Mouse (Mus musculus) lung, adult 2 months (tissue): ENCODE measurements at regions not wholly inside any gene's neighbourhood (a gene's known extent, or its start where the extent isn't known, plus 50 kb on each side); places are given as distances from the start of the nearest gene placed in this dataset.

ENCODE experiments used
- DNase-seq: peaks from one replicate; pipeline ENCODE4 v3.0.0; 2022
- H3K4me1 ChIP-seq: fragments of 200-500 bp; 2 replicates; pipeline ENCODE4 v1.6.1; 2011; ENCODE audit warnings: low read length; ENCODE audit not compliant: control insufficient read depth, insufficient read depth
- H3K4me3 ChIP-seq: fragments of 200-500 bp; replicated peaks from 2 replicates; pipeline ENCODE3; 2011; ENCODE audit warnings: low read depth, mild to moderate bottlenecking, control low read depth, low read length; ENCODE audit errors: extremely low read depth
- CTCF ChIP-seq: fragments of 200-500 bp; IDR thresholded peaks from 2 replicates; pipeline ENCODE4 v1.5.1; 2011; ENCODE audit warnings: mild to moderate bottlenecking, low read length, control low read depth; ENCODE audit not compliant: insufficient read depth
- POLR2A ChIP-seq: fragments of 200-500 bp; IDR thresholded peaks from 2 replicates; pipeline ENCODE4 v1.6.1; 2011; ENCODE audit warnings: low read depth, mild to moderate bottlenecking, control low read depth, low read length, borderline replicate concordance; ENCODE audit errors: extremely low read depth
- WGBS: fragments of 180-500 bp; shearing (Covaris S2); methylation state at CpG from one replicate; pipeline ENCODE4 v1.1.7; 2018; 5-methylcytosine and 5-hydroxymethylcytosine counted together

GRCm38 (mm10) chr6:36248219-36248618, 139.7 kb upstream of the Chrm2 start:
- 95% methylated on average over 1 of the region's 1 CpGs for WGBS
- DNase-seq: no peak
- TF ChIP-seq POLR2A (no peak), CTCF (no peak)
- H3K4me1 ChIP-seq: no peaks in the 10 kb centered on the region; the same call in 1 of the 2 replicates
- H3K4me3 ChIP-seq: no peak overlapping the region

- WGBS: 20% methylated on average over 4 of the region's 4 CpGs
- no peak for DNase-seq
- Histone ChIP-seq H3K4me1 (no peaks in the 10 kb centered on the region; the same call in 1 of the 2 replicates), H3K4me3 (no peak overlapping the region)
- TF ChIP-seq POLR2A: no peak
- peak; percentile 39; the same call in 1 of the 2 replicates for TF ChIP-seq CTCF
Observed at GRCm38 (mm10) chr6:36249047-36249446, 138.8 kb upstream of the Chrm2 start.

GRCm38 (mm10) chr6:36266717-36267402, 121.0 kb upstream of the Chrm2 start:
- Histone ChIP-seq H3K4me3 (no peak overlapping the region), H3K4me1 (no peaks in the 10 kb centered on the region)
- no peak for DNase-seq
- 65% methylated on average over 10 of the region's 10 CpGs for WGBS
- no peak for TF ChIP-seq CTCF
- TF ChIP-seq POLR2A: no peak

- WGBS: 72% methylated on average over 10 of the region's 10 CpGs
- no peak for DNase-seq
- Histone ChIP-seq H3K4me3 (no peak overlapping the region), H3K4me1 (no peaks in the 10 kb centered on the region)
- no peak for TF ChIP-seq POLR2A
- TF ChIP-seq CTCF: no peak
Observed at GRCm38 (mm10) chr6:36286664-36287063, 101.2 kb upstream of the Chrm2 start.

GRCm38 (mm10) chr6:36313586-36313985, 74.3 kb upstream of the Chrm2 start:
- 52% methylated on average over 1 of the region's 1 CpGs for WGBS

More at GRCm38 (mm10) chr6:36313586-36313985, 74.3 kb upstream of the Chrm2 start:
- DNase-seq: no peak
- TF ChIP-seq CTCF: no peak
- TF ChIP-seq POLR2A: no peak
- no peak overlapping the region for H3K4me3 ChIP-seq
- no peaks in the 10 kb centered on the region for H3K4me1 ChIP-seq
